Mouse (Mus musculus) G1E (cell line): ENCODE measurements around the gene Lhx4. TPM values are rescaled to one million over a fixed set of nuclear protein-coding genes. Genes with fewer than 3 reads are reported as not detected.

ENCODE experiments used
- ATAC-seq: 2 replicates; pipeline ENCODE4 v1.8.0; 2016; ENCODE audit warnings: mild to moderate bottlenecking; ENCODE audit not compliant: insufficient number of reproducible peaks, poor library complexity, low FRiP score, severe bottlenecking; ENCODE audit errors: extremely low read depth
- DNase-seq: peaks from one replicate; pipeline ENCODE4 v3.0.0; 2012; ENCODE audit warnings: low spot score
- H3K27me3 ChIP-seq: 2 replicates; pipeline ENCODE4 v1.6.1; 2012; ENCODE audit warnings: mild to moderate bottlenecking, low read length, inconsistent platforms; ENCODE audit not compliant: insufficient read depth
- H3K36me3 ChIP-seq: replicated peaks from 2 replicates; pipeline ENCODE3; 2012; ENCODE audit warnings: mild to moderate bottlenecking, inconsistent platforms
- H3K4me1 ChIP-seq: 2 replicates; pipeline ENCODE4 v1.6.1; 2012; ENCODE audit warnings: low read depth, low read length, inconsistent platforms, mixed read lengths; ENCODE audit not compliant: insufficient read depth
- H3K4me3 ChIP-seq: 2 replicates; pipeline ENCODE4 v1.5.1; 2012; ENCODE audit warnings: low read depth, mild to moderate bottlenecking, inconsistent platforms, low read length, moderate library complexity, mixed read lengths
- H3K9me3 ChIP-seq: replicated peaks from 2 replicates; pipeline ENCODE4 v1.6.1; 2012; ENCODE audit warnings: inconsistent platforms
- CTCF ChIP-seq: IDR thresholded peaks from 2 replicates; pipeline ENCODE4 v1.5.1; 2012; ENCODE audit warnings: low read depth, low read length, inconsistent platforms, mixed read lengths
- GATA1 ChIP-seq: IDR thresholded peaks from 2 replicates; pipeline ENCODE4 v1.6.1; 2012; ENCODE audit warnings: borderline replicate concordance, low read length, inconsistent platforms, mixed read lengths
- GATA2 ChIP-seq: IDR thresholded peaks from 2 replicates; pipeline ENCODE4 v1.6.1; 2012; ENCODE audit warnings: low read depth, low read length, inconsistent platforms, borderline replicate concordance
- POLR2AphosphoS5 ChIP-seq: IDR thresholded peaks from 2 replicates; pipeline ENCODE4 v1.6.1; 2012; ENCODE audit warnings: low read depth, low read length, inconsistent platforms; ENCODE audit not compliant: insufficient replicate concordance
- TAL1 ChIP-seq: conservative IDR thresholded peaks from 2 replicates; pipeline ENCODE4 v1.6.1; 2012; ENCODE audit warnings: low read depth, low read length, inconsistent platforms, mixed read lengths
- polyA plus RNA-seq: library from polyadenylated mRNA; stranded (reverse); fragments of >175 nt; gene quantifications from 2 replicates; pipeline ENCODE4 v1.2.3, GENCODE M21; 2012
- total RNA-seq, 2 experiments: library from RNA; stranded (forward) in 1 of 2; stranded (reverse) in 1 of 2; fragments of 200-1000 nt in 1 of 2; fragments of >200 nt in 1 of 2; fragmentation: Nextera tagmentation in 1 of 2; gene quantifications; 2 replicates each; pipeline ENCODE4 v1.2.3; 2014 to 2017

Lhx4 gene
- total and polyA plus RNA-seq, 3 experiments, result 0.11 TPM; not detected in 2

GRCm38 (mm10) chr1:155747911-155748310 lies 3.6 kb downstream of the Lhx4 start:
- H3K4me3 ChIP-seq, result no peak overlapping the region
- no peak for DNase-seq
- no peaks in the 10 kb centered on the region for H3K9me3 ChIP-seq
- TF ChIP-seq TAL1, result no peak
- TF ChIP-seq GATA1, result no peak
- TF ChIP-seq GATA2, result no peak
- TF ChIP-seq CTCF, result no peak
- TF ChIP-seq POLR2AphosphoS5, result no peak
- no peaks in the 10 kb centered on the region for H3K36me3 ChIP-seq
- no peaks in the 10 kb centered on the region for H3K4me1 ChIP-seq
- H3K27me3 ChIP-seq, result peaks cover 40% of the 10 kb centered on the region
- ATAC-seq, result no peak

- Histone ChIP-seq H3K36me3 (no peaks in the 10 kb centered on the region), H3K4me3 (no peak overlapping the region), H3K4me1 (no peaks in the 10 kb centered on the region), H3K27me3 (peaks cover 49% of the 10 kb centered on the region), H3K9me3 (no peaks in the 10 kb centered on the region)
- no peak for TF ChIP-seq POLR2AphosphoS5
- TF ChIP-seq GATA1, result no peak
- no peak for TF ChIP-seq CTCF
- no peak for TF ChIP-seq GATA2
- no peak for TF ChIP-seq TAL1
- ATAC-seq, result no peak
- DNase-seq, result no peak
Measured at GRCm38 (mm10) chr1:155747011-155747410, 4.5 kb downstream of the Lhx4 start.

- no peak for DNase-seq
- peaks cover 69% of the 10 kb centered on the region for H3K27me3 ChIP-seq
- H3K4me3 ChIP-seq, result no peak overlapping the region
- TF ChIP-seq GATA2, result no peak
- TF ChIP-seq CTCF, result no peak
- TF ChIP-seq TAL1, result no peak
- TF ChIP-seq POLR2AphosphoS5, result no peak
- no peak for TF ChIP-seq GATA1
- 0 out of 2 replicates have a peak, but pooled peaks cover 2% of the 10 kb centered on the region for H3K4me1 ChIP-seq
- no peak for ATAC-seq
- H3K36me3 ChIP-seq, result no peaks in the 10 kb centered on the region
- H3K9me3 ChIP-seq, result no peaks in the 10 kb centered on the region
Measured at GRCm38 (mm10) chr1:155742411-155743363, 8.8 kb downstream of the Lhx4 start.

DNA sequence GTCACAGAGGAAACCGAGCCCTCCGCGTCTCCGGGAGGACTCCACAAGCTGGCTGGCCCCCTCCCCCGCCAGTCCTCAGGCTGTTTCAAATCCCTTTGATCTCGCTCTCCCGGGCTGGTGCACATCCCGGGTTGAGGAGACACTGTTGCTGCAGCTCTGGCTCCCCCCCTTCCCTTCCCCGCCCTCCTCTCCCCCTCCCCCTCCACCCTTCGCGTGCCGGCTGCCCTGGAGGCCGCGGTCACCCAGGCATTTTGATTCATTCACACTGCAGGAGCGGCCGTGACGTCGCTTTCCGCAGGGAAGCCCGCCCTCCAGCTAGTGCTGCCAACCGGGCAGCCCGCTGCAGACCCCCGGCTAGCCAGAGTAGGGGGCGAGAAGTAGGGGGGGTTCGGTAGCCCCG lies 9.5 kb downstream of the Lhx4 start:
- ATAC-seq (no peak), DNase-seq (no peak)
- 0 out of 2 replicates have a peak, but pooled peaks cover 2% of the 10 kb centered on the region for H3K4me1 ChIP-seq
- H3K27me3 ChIP-seq, result peaks cover 74% of the 10 kb centered on the region
- TF ChIP-seq POLR2AphosphoS5, result no peak
- TF ChIP-seq GATA2, result no peak
- TF ChIP-seq CTCF, result no peak
- TF ChIP-seq GATA1, result no peak
- TF ChIP-seq TAL1, result no peak
- no peaks in the 10 kb centered on the region for H3K36me3 ChIP-seq
- no peaks in the 10 kb centered on the region for H3K9me3 ChIP-seq
- H3K4me3 ChIP-seq, result no peak overlapping the region; the same call in 1 of the 2 replicates

GRCm38 (mm10) chr1:155741378-155741945 lies 10.0 kb downstream of the Lhx4 start:
- Histone ChIP-seq H3K27me3 (peaks cover 77% of the 10 kb centered on the region), H3K4me3 (no peak overlapping the region)
- no peak for DNase-seq

DNA sequence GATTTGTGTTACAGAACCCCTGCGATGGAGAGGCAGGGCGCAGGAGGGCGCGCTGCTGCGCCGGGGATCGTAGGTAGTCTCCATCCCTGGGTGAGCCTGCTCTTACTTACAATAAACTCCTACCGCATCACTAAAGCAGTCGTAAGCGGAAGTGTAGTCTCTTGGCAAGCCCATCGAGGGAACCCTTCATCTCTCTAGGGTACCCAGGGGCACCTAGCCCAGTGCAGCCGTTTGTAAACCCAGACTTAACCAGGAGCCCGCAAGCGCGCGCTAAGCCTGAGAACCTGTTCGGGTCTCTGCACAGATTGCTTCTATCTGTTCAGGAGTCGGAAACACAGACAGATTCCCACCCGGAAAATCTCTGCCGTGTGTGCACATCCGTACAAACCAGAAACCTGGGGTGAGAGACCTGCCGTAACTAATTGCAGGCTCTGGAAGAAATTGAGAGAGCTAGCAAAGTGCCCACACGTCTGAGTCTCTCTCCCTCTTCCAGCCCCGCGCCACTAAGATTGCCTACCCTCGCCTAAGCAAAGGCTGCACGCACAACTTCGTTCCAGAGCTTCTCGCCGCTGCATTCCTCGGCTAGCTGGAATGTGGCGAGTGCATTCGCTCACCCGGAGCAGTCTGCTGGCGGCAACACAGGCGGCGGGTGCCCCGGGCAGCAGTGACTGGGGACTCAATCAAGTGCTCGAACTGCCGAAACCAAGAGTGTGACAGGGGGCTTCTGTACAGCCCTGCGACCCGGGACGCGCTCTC lies 10.7 kb downstream of the Lhx4 start:
- H3K4me3 ChIP-seq, result no peak overlapping the region
- H3K4me1 ChIP-seq, result 0 out of 2 replicates have a peak, but pooled peaks cover 2% of the 10 kb centered on the region
- no peak for ATAC-seq
- DNase-seq, result no peak
- no peaks in the 10 kb centered on the region for H3K36me3 ChIP-seq
- peaks cover 79% of the 10 kb centered on the region for H3K27me3 ChIP-seq
- TF ChIP-seq POLR2AphosphoS5 (no peak), CTCF (no peak), TAL1 (no peak), GATA2 (no peak), GATA1 (no peak)
- H3K9me3 ChIP-seq, result no peaks in the 10 kb centered on the region

More at GRCm38 (mm10) chr1:155741378-155741945, 10.0 kb downstream of the Lhx4 start:
- 0 out of 2 replicates have a peak, but pooled peaks cover 2% of the 10 kb centered on the region for H3K4me1 ChIP-seq
- H3K36me3 ChIP-seq, result no peaks in the 10 kb centered on the region
- ATAC-seq, result no peak
- no peak for TF ChIP-seq GATA1
- no peak for TF ChIP-seq POLR2AphosphoS5
- TF ChIP-seq GATA2, result no peak
- TF ChIP-seq CTCF, result no peak
- no peaks in the 10 kb centered on the region for H3K9me3 ChIP-seq
